Mouse (Mus musculus) E14TG2a.4 (cell line): ENCODE results near the gene Urb1.

ENCODE experiments used
- H3K27me3 ChIP-seq: 2 replicates; pipeline ENCODE4 v1.6.1; 2014; ENCODE audit warnings: low read length, control low read depth; ENCODE audit not compliant: insufficient read depth
- H3K36me3 ChIP-seq: 2 replicates; pipeline ENCODE4 v1.6.1; 2014; ENCODE audit warnings: low read length, control low read depth; ENCODE audit not compliant: insufficient read depth
- H3K4me1 ChIP-seq: replicated peaks from 2 replicates; pipeline ENCODE4 v1.6.1; 2014; ENCODE audit warnings: low read depth, low read length, control low read depth
- H3K4me3 ChIP-seq: replicated peaks from 2 replicates; pipeline ENCODE4 v1.5.1; 2014; ENCODE audit warnings: mild to moderate bottlenecking, low read length
- H3K9me3 ChIP-seq: 2 replicates; pipeline ENCODE4 v1.6.1; 2014; ENCODE audit warnings: low read length, control low read depth
- CTCF ChIP-seq: conservative IDR thresholded peaks from 2 replicates; pipeline ENCODE4 v1.5.1; 2014; ENCODE audit warnings: low read length
- NANOG ChIP-seq: IDR thresholded peaks from 2 replicates; pipeline ENCODE4 v1.6.1; 2014; ENCODE audit warnings: borderline replicate concordance, low read length, mixed read lengths
- POU5F1 ChIP-seq: IDR thresholded peaks from 2 replicates; pipeline ENCODE4 v1.6.1; 2014; ENCODE audit warnings: low read length, borderline replicate concordance

Gene Urb1

GRCm38 (mm10) chr16:90738092-90738956 lies 71.9 kb downstream of the Urb1 start, which contains the start of gene Mrap:
Mrap (plus strand) TSS chr16:90738207.
- Histone ChIP-seq H3K9me3 (no peaks in the 10 kb centered on the region), H3K36me3 (no peaks in the 10 kb centered on the region), H3K27me3 (no peaks in the 10 kb centered on the region), H3K4me1 (peaks cover 15% of the 10 kb centered on the region), H3K4me3 (0 out of 2 replicates have a peak within 1 kb of the TSS, but pooled peaks have one; percentile 17)
- TF ChIP-seq POU5F1: no peak
- TF ChIP-seq CTCF: no peak
- TF ChIP-seq NANOG: no peak

GRCm38 (mm10) chr16:90736672-90737270 lies 73.4 kb downstream of the Urb1 start:
- H3K27me3 ChIP-seq: no peaks in the 10 kb centered on the region
- peaks cover 15% of the 10 kb centered on the region for H3K4me1 ChIP-seq
- 0 out of 2 replicates have a peak overlapping the region, but pooled peaks have one; percentile 17 for H3K4me3 ChIP-seq
- H3K36me3 ChIP-seq: no peaks in the 10 kb centered on the region
- no peaks in the 10 kb centered on the region for H3K9me3 ChIP-seq
- TF ChIP-seq POU5F1 (no peak), CTCF (no peak), NANOG (no peak)

- H3K36me3 ChIP-seq: no peaks in the 10 kb centered on the region
- H3K27me3 ChIP-seq: no peaks in the 10 kb centered on the region
- H3K9me3 ChIP-seq: peaks cover 7% of the 10 kb centered on the region
- TF ChIP-seq CTCF: no peak
- TF ChIP-seq POU5F1: no peak
- no peak for TF ChIP-seq NANOG
- H3K4me1 ChIP-seq: peaks cover 15% of the 10 kb centered on the region
- no peak overlapping the region for H3K4me3 ChIP-seq
Observed at GRCm38 (mm10) chr16:90735611-90736010, 74.6 kb downstream of the Urb1 start.

- no peak for TF ChIP-seq POU5F1
- no peak for TF ChIP-seq NANOG
- peaks cover 7% of the 10 kb centered on the region for H3K9me3 ChIP-seq
- H3K27me3 ChIP-seq: no peaks in the 10 kb centered on the region
- peak within 1 kb of the TSS; percentile 96 for H3K4me3 ChIP-seq
- H3K36me3 ChIP-seq: peaks cover 25% of the 10 kb centered on the region
- H3K4me1 ChIP-seq: peaks cover 35% of the 10 kb centered on the region
Observed at GRCm38 (mm10) chr16:90727233-90728115, 82.7 kb downstream of the Urb1 start, which contains the start of gene Mis18a. Mis18a (minus strand) TSS chr16:90727404.

GRCm38 (mm10) chr16:90726600-90727227 lies 83.5 kb downstream of the Urb1 start:
- TF ChIP-seq CTCF (no peak), POU5F1 (no peak), NANOG (no peak)
- Histone ChIP-seq H3K9me3 (peaks cover 7% of the 10 kb centered on the region), H3K4me3 (peak overlapping the region; percentile 96), H3K27me3 (no peaks in the 10 kb centered on the region), H3K36me3 (peaks cover 32% of the 10 kb centered on the region), H3K4me1 (peaks cover 43% of the 10 kb centered on the region)

- Histone ChIP-seq H3K4me1 (peaks cover 45% of the 10 kb centered on the region), H3K9me3 (no peaks in the 10 kb centered on the region), H3K36me3 (peaks cover 57% of the 10 kb centered on the region), H3K27me3 (no peaks in the 10 kb centered on the region), H3K4me3 (no peak overlapping the region)
- TF ChIP-seq NANOG (no peak), CTCF (no peak), POU5F1 (no peak)
Observed at GRCm38 (mm10) chr16:90724051-90724450, 86.2 kb downstream of the Urb1 start.

GRCm38 (mm10) chr16:90710313-90710712 lies 99.9 kb downstream of the Urb1 start:
- H3K9me3 ChIP-seq: peaks cover 13% of the 10 kb centered on the region
- peaks cover 41% of the 10 kb centered on the region for H3K4me1 ChIP-seq
- H3K4me3 ChIP-seq: no peak overlapping the region
- peaks cover 9% of the 10 kb centered on the region; the same call in 1 of the 2 replicates for H3K27me3 ChIP-seq
- TF ChIP-seq CTCF (no peak), NANOG (no peak), POU5F1 (no peak)
- no peaks in the 10 kb centered on the region for H3K36me3 ChIP-seq

GRCm38 (mm10) chr16:90709711-90710289 lies 100.4 kb downstream of the Urb1 start:
- Histone ChIP-seq H3K27me3 (peaks cover 9% of the 10 kb centered on the region; the same call in 1 of the 2 replicates), H3K36me3 (no peaks in the 10 kb centered on the region), H3K4me1 (peaks cover 41% of the 10 kb centered on the region), H3K4me3 (no peak overlapping the region), H3K9me3 (peaks cover 11% of the 10 kb centered on the region)
- TF ChIP-seq CTCF (no peak), NANOG (no peak), POU5F1 (no peak)
